Mouse (Mus musculus): ENCODE data around the gene Bdh1. TPM values are rescaled to one million over a fixed set of nuclear protein-coding genes. Genes with fewer than 3 reads are reported as not detected.
"Not testable (repeated sequence)": the region's sequence is repeated elsewhere in the genome, so short reads cannot be mapped to it uniquely, and the experiment has no call there.

The Bdh1 gene
- polyA plus RNA-seq (2015; fragmentation: Nextera tagmentation; extraction: Ambion mirVana): 71.5 and 84.4 TPM in 2 replicates

DNA sequence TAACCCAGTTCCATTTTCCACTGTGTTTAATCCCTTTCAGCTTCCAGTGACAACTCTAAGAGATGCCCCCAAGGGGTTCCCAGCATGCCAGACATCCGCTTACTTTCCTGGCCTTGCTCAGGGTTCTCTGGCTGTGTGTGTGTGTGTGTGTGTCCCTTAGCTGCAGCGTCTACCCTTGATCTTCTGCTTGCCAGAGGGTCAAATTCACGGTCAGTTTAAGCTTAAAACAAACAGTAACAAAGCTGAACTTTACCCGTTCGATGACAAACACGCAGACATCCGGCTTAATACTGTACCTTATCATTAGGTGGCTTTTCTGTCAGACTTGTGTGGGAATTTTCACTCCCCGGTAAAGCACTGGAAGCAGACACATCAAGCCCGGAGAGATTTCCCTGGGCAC lies at the start of gene Bdh1:
Bdh1 (plus strand) TSS at position 281 of the 400 bp plus-strand sequence.
- Histone ChIP-seq H3K36me3 (replicated peaks) (no peaks in the 10 kb centered on the region), H3K4me1 (replicated peaks) (peaks cover 26% of the 10 kb centered on the region), H3K27me3 (peaks cover 4% of the 10 kb centered on the region; the same call in 1 of the 2 replicates), H3K9ac (no peak within 1 kb of the TSS), H3K4me2 (peak within 1 kb of the TSS; percentile 35; the same call in 1 of the 2 replicates), H3K9me3 (replicated peaks) (no peaks in the 10 kb centered on the region), H3K4me3 (replicated peaks) (peak within 1 kb of the TSS; percentile 42), H3K27ac (replicated peaks) (peak within 1 kb of the TSS; percentile 59; the same call in 1 of the 2 replicates)
- WGBS (ENCODE audit: insufficient replicate concordance): 53% methylated on average over 9 of the region's 9 CpGs
- ATAC-seq (ENCODE audit: insufficient read depth): 0 out of 2 replicates have a peak, but pooled peaks have one; percentile 38

DNA sequence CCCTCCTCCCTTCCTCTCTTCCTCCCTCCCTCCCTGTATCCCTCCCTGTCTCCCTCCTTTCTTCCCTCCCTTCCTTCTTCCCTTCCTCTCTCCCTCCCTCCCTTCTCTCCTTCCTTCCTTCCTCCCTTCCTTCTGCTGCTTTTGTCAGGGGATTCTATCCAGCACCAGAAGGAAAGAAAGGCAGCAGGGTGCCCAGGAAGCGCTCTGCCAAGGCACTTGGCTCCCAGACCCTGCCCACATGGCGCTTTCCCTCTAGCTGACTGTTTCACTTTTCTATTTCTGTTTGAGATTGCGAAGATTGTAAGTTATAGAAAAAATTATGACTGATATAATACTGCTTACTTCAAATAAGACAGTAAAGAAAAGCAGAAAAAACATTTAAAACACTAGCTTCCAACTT lies 49.8 kb upstream of the Bdh1 start:
- H3K4me3 ChIP-seq (replicated peaks); H3K4me1 ChIP-seq (replicated peaks); H3K4me2 ChIP-seq; H3K9ac ChIP-seq; H3K9me3 ChIP-seq (replicated peaks); H3K27me3 ChIP-seq; H3K36me3 ChIP-seq (replicated peaks); H3K27ac ChIP-seq (replicated peaks); ATAC-seq (ENCODE audit: insufficient read depth): not testable (repeated sequence)
- 65% methylated on average over 3 of the region's 3 CpGs for WGBS (ENCODE audit: insufficient replicate concordance)

DNA sequence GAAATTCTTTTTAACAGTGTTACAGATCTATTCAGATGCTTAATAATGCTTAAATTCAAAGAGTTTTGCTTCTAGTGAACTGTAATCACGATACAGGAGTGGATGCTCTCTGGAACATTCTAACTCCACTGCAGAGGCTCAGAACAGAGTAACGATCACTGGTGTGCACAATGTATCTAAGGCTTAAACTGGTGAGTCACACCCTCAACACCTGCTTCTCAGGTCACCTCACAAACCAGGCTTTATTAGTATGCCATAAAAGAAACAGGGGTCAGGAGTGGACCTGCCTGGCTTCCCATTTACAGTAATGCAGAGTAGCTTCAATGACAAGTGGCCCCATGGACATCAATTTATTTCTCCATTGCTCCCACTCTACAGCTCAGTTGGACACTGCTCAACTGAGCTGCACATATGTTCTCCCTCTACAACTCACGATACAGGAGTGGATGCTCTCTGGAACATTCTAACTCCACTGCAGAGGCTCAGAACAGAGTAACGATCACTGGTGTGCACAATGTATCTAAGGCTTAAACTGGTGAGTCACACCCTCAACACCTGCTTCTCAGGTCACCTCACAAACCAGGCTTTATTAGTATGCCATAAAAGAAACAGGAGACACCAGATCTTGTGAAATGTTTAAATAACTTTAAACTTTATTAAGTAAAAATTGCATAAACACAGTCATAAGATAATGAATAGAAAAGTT lies 46.0 kb upstream of the Bdh1 start:
- WGBS (ENCODE audit: insufficient replicate concordance): 63% methylated on average over 4 of the region's 4 CpGs
- not testable (repeated sequence) for H3K36me3 ChIP-seq (replicated peaks); H3K4me3 ChIP-seq (replicated peaks); H3K9me3 ChIP-seq (replicated peaks); ATAC-seq (ENCODE audit: insufficient read depth); H3K4me1 ChIP-seq (replicated peaks); H3K27me3 ChIP-seq; H3K27ac ChIP-seq (replicated peaks); H3K9ac ChIP-seq; H3K4me2 ChIP-seq

DNA sequence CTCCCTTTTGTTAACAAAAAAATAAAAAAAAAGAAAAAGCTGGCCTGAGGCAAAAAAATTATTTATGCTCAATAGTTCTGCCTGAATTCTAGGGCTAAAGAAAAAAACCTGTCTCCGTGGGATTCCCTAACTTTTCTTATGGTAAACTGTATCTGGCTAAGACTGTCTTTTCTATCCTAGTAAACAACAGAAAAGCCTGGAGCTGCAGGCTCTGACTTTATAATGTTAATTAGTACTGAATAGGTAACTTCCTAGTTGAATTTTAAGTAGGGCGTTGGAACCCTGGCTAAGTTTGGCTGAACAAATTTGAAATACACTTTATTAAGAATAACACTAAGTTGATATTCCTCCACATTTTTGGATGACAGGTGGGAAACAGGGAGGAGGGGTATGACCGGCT lies 33.8 kb upstream of the Bdh1 start:
- ATAC-seq (ENCODE audit: insufficient read depth): not testable (repeated sequence)
- 70% methylated on average over 3 of the region's 3 CpGs for WGBS (ENCODE audit: insufficient replicate concordance)

DNA sequence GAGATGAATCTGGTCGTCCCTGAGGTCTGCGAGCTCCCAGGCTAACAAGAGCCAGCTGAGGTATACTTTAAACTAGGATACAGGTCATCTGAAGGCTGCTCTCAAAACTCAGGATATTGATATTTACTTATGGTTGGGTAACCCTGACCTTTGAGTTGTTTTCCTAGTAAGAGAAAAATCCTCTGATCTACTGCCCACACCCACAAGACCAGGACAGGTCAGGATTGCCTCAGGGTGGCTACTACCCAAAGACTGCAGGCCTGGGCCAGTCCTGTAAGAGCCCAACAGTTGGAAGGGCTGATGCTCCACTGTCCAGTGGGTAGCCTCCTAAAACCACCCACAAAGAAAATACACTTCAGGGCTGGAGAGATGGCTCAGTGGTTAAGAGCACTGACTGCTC lies 22.8 kb upstream of the Bdh1 start:
- Histone ChIP-seq H3K27me3 (no peaks in the 10 kb centered on the region), H3K27ac (replicated peaks) (0 out of 2 replicates have a peak overlapping the region, but pooled peaks have one; percentile 19), H3K9ac (no peak overlapping the region), H3K36me3 (replicated peaks) (no peaks in the 10 kb centered on the region), H3K4me2 (no peak overlapping the region), H3K4me3 (replicated peaks) (no peak overlapping the region), H3K9me3 (replicated peaks) (no peaks in the 10 kb centered on the region), H3K4me1 (replicated peaks) (no peaks in the 10 kb centered on the region)
- WGBS (ENCODE audit: insufficient replicate concordance): 55% methylated on average over 2 of the region's 2 CpGs
- ATAC-seq (ENCODE audit: insufficient read depth): peak; percentile 91

More for the DNA sequence above, 33.8 kb upstream of the Bdh1 start:
- not testable (repeated sequence) for H3K27ac ChIP-seq (replicated peaks); H3K4me2 ChIP-seq; H3K9ac ChIP-seq; H3K9me3 ChIP-seq (replicated peaks); H3K4me3 ChIP-seq (replicated peaks); H3K27me3 ChIP-seq; H3K4me1 ChIP-seq (replicated peaks); H3K36me3 ChIP-seq (replicated peaks)

DNA sequence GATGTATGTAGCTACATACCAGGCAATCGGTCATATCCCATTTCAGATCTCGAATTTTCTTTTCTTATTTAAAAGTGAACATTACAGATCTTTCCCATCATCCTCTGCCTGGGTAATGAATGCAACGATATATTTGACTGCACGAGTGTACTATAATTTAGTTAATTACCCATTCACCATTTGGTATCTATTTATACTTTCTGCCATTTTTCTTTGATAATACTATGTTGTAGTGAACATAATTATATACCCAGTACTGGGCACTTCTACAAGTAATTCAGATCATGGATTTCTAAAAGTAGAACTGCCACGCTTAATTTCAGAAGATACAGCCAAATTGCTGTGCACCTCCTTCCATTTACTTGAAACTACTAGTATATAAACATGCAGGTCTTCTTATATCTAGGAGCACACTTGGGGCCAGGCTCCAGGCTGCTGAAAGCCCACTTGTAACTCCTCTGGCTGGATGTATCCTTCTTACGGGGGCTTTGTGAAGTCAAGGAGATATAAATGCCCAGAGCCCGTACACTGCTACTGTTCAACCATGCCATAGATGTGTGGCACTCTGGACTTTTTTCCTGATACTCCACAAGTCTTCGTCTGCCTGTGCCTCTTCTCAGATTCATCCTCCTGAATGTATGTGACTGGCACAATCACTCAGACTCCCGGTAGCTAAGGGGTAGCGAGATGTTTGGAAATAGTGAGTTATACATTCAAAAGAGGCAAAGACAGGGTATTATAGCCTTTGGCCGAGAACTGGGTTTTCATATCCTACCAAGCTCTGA lies 21.0 kb upstream of the Bdh1 start:
- no peaks in the 10 kb centered on the region for H3K36me3 ChIP-seq (replicated peaks)
- no peaks in the 10 kb centered on the region for H3K4me1 ChIP-seq (replicated peaks)
- no peak overlapping the region for H3K27ac ChIP-seq (replicated peaks)
- H3K9ac ChIP-seq: no peak overlapping the region
- no peak overlapping the region for H3K4me3 ChIP-seq (replicated peaks)
- no peaks in the 10 kb centered on the region for H3K9me3 ChIP-seq (replicated peaks)
- WGBS (ENCODE audit: insufficient replicate concordance): 72% methylated on average over 11 of the region's 11 CpGs
- H3K27me3 ChIP-seq: no peaks in the 10 kb centered on the region
- H3K4me2 ChIP-seq: no peak overlapping the region
- ATAC-seq (ENCODE audit: insufficient read depth): no peak

DNA sequence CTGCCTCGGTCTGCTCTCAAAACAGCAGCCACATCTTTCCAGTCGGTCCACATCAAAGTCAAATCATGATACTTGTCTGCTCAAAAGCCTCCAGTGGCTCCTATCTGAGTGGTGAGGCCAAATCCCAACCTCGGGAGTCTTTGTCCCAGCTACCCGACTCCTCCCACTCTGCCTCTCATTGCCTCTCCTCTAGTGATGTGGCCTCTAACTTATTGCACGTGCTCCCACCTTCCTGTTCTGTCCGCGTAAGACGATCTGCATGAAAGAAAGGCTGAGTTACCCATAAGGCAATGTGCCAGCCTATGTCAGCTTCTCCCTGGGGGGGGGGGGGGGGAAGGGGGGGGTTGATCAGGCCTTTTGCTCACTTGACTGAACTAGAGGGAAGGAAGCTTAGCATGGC lies 20.0 kb upstream of the Bdh1 start:
- 36% methylated on average over 8 of the region's 8 CpGs for WGBS (ENCODE audit: insufficient replicate concordance)

DNA sequence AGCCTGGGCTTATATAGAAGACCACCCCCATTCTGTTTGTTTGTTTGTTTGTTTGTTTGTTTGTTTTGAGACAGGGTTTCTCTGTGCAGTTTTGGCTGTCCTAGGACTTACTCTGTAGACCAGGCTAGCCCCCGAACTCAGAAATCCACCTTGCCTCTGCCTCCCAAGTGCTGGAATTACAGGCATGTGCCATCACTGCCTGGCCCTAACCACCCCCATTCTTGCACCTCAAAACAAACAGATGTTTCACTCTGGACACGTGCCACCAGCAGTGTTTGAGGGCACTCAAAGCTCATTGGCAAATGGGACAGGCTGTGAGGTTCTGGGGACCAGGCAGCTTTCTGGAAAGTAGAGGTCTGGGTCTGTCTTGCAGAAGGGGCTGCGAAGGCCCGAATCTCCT lies 18.1 kb upstream of the Bdh1 start:
- no peaks in the 10 kb centered on the region for H3K27me3 ChIP-seq
- WGBS (ENCODE audit: insufficient replicate concordance): 56% methylated on average over 4 of the region's 4 CpGs
- H3K9ac ChIP-seq: no peak overlapping the region
- no peaks in the 10 kb centered on the region for H3K4me1 ChIP-seq (replicated peaks)
- no peak overlapping the region for H3K27ac ChIP-seq (replicated peaks)
- no peak for ATAC-seq (ENCODE audit: insufficient read depth)
- H3K36me3 ChIP-seq (replicated peaks): no peaks in the 10 kb centered on the region
- H3K9me3 ChIP-seq (replicated peaks): no peaks in the 10 kb centered on the region
- H3K4me2 ChIP-seq: no peak overlapping the region
- no peak overlapping the region for H3K4me3 ChIP-seq (replicated peaks)

More for the DNA sequence above, 20.0 kb upstream of the Bdh1 start:
- H3K27me3 ChIP-seq: no peaks in the 10 kb centered on the region
- H3K36me3 ChIP-seq (replicated peaks): no peaks in the 10 kb centered on the region
- no peak overlapping the region for H3K9ac ChIP-seq
- H3K4me3 ChIP-seq (replicated peaks): no peak overlapping the region
- H3K27ac ChIP-seq (replicated peaks): no peak overlapping the region
- no peak overlapping the region for H3K4me2 ChIP-seq
- ATAC-seq (ENCODE audit: insufficient read depth): no peak
- no peaks in the 10 kb centered on the region for H3K9me3 ChIP-seq (replicated peaks)
- H3K4me1 ChIP-seq (replicated peaks): no peaks in the 10 kb centered on the region

DNA sequence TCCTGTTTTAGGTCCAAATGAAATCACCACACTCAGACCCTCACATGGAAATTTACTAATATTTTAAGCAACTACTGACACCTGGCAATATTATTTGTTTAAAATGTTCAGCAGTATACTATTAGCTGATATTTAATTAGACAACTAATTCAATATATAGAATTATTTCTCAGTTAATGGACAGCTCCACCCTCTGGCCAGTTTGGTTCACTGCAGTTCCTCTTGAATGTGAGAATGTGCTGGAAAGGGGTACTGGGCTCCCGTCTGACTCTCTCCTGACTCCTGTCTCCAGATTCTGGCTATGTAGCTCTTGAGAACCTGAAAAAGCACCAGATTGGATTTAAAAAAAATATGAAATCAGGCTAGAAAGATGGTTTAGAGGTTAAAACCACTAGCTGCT lies 17.0 kb upstream of the Bdh1 start:
- Histone ChIP-seq H3K4me1 (replicated peaks) (no peaks in the 10 kb centered on the region), H3K9me3 (replicated peaks) (no peaks in the 10 kb centered on the region), H3K36me3 (replicated peaks) (no peaks in the 10 kb centered on the region), H3K4me2 (no peak overlapping the region), H3K27me3 (no peaks in the 10 kb centered on the region), H3K9ac (no peak overlapping the region), H3K4me3 (replicated peaks) (no peak overlapping the region), H3K27ac (replicated peaks) (no peak overlapping the region)
- WGBS (ENCODE audit: insufficient replicate concordance): 35% methylated on average over 1 of the region's 1 CpGs
- no peak for ATAC-seq (ENCODE audit: insufficient read depth)

DNA sequence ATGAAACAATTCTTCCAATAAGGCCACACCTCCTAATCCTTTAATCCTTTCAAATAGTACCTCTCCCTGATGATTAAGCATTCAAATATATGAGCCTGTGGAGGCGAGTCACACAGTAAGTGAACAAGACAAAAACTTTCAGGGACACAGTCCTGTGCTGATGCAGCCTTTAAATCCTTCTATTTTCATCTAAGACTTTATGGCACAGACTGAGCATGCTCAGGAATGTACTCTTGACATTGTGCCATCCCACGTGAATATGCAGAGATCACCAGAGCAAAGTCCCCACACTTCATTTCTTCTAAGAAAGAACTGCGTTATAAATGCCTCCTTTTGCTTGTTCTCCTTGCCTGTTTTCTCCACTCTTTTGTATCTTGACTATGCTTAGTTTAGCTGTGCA lies 14.2 kb upstream of the Bdh1 start:
- Histone ChIP-seq H3K36me3 (replicated peaks) (no peaks in the 10 kb centered on the region), H3K9me3 (replicated peaks) (no peaks in the 10 kb centered on the region), H3K27ac (replicated peaks) (no peak overlapping the region), H3K4me2 (no peak overlapping the region), H3K27me3 (no peaks in the 10 kb centered on the region), H3K4me3 (replicated peaks) (no peak overlapping the region), H3K9ac (no peak overlapping the region), H3K4me1 (replicated peaks) (no peaks in the 10 kb centered on the region)
- no peak for ATAC-seq (ENCODE audit: insufficient read depth)
- WGBS (ENCODE audit: insufficient replicate concordance): 51% methylated on average over 3 of the region's 3 CpGs

DNA sequence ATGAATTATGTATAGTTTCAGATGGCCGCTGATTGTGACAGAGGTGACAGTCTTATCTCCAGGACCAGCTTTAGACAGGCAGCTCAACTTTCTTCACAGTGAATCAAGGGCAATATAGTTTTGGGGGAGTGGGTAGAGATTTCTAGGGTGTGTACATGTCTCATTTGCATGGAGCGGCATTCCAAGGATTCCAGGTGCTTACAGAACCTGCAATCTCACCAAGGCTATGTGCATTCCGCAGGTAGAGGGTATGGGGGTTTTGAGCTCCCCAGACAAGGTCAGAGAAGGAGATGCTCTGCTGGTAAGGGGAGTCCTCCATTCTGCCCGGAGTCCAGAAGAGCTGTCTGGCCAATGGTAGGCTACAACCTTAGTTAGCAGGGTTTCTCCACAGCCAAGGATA lies 11.1 kb upstream of the Bdh1 start:
- Histone ChIP-seq H3K9me3 (replicated peaks) (no peaks in the 10 kb centered on the region), H3K9ac (no peak overlapping the region), H3K27ac (replicated peaks) (no peak overlapping the region), H3K4me2 (no peak overlapping the region), H3K4me1 (replicated peaks) (no peaks in the 10 kb centered on the region; the same call in 1 of the 2 replicates), H3K36me3 (replicated peaks) (no peaks in the 10 kb centered on the region), H3K27me3 (no peaks in the 10 kb centered on the region), H3K4me3 (replicated peaks) (no peak overlapping the region)
- 56% methylated on average over 4 of the region's 4 CpGs for WGBS (ENCODE audit: insufficient replicate concordance)
- ATAC-seq (ENCODE audit: insufficient read depth): no peak
